Mouse (Mus musculus): Measurements from ENCODE around the gene Mtmr2. TPM values are rescaled to one million over a fixed set of nuclear protein-coding genes. Genes with fewer than 3 reads are reported as not detected.
A peak's percentile ranks its signal among the peaks of the same experiment; 100 is the strongest.

Gene Mtmr2
- total RNA-seq, 2 experiments from 2014 or later: 50.7 to 61.3 TPM

DNA sequence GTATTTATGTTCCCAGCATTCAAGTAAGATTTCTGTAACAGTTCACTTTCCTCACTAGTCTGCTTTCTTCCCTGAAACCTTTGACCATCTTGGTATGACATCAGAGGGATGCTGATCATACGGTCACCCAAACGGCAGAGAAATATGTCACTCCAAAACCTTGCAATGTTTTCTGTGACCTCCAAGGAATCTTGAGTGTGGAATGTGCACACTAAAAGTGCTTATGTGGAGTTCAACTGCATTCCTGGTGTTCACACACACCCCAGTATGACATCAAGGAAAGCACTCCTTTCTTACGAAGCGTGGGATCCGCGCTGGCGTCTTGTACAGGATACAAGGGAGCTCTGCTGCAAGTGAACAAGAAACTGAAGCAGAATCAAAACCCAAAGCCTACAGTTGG is 58.6 kb downstream of the Mtmr2 start:
- DNase-seq (ENCODE audit: low spot score in 2 of 2): no peak

DNA sequence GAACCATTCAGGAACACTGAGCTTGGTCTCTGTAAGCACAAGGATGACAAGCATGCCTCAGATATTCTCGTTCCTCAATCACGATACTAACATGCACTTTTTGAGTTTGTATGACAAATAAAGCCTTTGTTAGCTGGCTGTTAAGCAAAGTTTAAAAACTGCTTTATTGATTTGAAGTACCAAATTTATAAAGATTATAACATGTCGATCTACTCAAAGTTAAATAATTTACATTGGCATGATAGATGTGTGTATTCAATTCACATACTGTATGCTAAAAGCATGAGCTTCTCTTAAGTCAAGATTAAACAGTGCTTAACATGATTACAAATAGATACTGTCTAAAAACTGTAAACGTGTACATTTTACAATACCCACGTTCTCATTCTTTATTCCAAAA is 59.4 kb downstream of the Mtmr2 start:
- DNase-seq (ENCODE audit: low spot score in 2 of 2): no peak

DNA sequence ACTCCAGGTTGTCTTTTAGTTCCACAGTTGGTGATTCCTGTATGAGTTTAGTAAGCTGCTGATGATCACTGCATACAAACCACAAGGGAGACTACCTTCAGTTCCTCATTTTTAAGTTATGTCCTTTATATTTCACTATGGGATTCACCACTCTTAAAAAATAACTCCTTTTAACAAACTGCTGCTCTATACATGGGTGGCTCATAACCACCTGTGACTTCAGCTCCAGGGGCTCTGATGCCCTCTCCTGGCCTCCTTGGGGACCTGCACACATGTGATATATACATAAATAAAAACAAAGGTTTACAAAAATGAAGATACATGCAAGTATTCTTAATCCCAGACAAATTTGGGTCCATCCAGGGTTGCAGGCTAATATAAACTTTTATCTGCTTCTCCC is 61.7 kb downstream of the Mtmr2 start:
- DNase-seq (ENCODE audit: low spot score in 2 of 2): no peak

DNA sequence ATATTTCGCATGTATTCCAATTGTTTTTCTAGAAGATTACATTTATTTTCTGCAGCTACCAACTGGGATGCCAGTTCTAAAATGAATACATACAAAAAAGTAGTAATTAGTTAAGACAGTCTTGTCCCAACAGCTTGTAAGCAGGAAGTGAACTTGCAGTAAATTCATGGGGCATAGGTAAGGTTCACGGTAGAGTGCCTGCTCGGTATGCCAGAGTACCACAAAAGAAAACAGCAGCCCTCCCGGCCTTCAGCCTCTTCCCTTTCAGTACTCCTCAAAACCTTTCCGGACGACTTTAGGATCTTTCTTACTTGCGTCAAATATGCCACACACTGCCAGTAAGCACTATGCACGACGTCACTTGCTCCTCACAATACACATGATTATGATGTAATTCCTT is 70.2 kb downstream of the Mtmr2 start:
- DNase-seq (ENCODE audit: low spot score in 2 of 2): no peak

DNA sequence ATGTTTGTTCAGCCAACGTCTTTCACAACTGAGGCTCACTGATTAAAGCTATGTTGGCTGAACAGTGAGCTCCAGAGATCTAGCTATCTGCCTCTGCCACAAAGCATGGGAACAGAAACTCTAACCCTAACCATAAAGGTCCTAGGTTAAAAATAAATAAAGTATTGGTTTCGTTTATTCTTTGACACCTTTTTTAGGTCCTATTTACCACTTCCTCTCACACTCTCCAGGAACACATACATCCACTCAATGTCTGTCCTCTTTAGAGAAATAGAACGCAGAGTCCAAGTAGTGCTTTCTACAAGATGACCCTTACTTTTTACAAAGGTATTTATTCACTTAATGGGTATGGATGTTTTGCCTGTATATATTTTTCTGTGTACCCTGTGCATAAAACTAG is 72.6 kb downstream of the Mtmr2 start:
- no peak for DNase-seq (ENCODE audit: low spot score in 2 of 2)

DNA sequence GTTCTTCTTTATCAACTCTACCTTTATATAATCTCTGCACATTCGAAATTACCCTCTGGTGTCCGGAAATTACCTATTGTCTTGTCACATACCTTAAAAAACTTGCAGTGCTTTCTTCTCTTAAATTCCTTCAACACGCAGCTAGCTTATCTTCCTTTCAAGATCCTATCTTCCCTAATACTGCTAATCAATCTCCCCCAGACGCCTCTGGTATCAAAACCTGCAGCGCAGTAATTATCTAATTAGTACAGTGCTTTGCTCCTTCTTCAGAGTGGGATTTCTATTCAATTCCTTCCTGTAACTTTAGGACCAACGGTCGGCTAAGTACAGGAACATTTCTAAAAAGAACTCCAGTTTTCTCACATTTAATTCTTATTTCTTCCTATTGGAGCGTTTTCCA is 77.7 kb downstream of the Mtmr2 start:
- DNase-seq (ENCODE audit: low spot score in 2 of 2): no peak

DNA sequence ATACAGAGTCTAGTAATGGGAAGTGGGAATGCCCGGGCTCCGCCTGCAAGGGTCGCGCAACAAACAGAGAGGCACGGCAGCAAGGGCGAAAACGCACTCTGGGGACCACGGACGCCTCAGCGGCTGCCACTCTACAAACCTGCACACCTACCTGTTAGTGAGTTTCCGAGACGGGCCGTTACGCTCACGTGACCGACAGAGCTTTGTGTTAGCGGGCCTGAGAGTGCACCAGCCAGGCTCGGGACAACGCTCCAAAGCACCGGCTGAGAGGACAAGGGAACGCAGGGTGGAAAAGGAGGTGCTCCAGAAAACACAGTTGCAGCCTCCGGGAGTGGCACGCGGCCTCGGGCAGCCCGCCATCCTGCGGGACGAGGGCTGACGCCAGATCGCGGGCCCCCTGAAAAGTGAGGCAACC is 78.2 kb downstream of the Mtmr2 start:
- DNase-seq (ENCODE audit: low spot score in 2 of 2): no peak

DNA sequence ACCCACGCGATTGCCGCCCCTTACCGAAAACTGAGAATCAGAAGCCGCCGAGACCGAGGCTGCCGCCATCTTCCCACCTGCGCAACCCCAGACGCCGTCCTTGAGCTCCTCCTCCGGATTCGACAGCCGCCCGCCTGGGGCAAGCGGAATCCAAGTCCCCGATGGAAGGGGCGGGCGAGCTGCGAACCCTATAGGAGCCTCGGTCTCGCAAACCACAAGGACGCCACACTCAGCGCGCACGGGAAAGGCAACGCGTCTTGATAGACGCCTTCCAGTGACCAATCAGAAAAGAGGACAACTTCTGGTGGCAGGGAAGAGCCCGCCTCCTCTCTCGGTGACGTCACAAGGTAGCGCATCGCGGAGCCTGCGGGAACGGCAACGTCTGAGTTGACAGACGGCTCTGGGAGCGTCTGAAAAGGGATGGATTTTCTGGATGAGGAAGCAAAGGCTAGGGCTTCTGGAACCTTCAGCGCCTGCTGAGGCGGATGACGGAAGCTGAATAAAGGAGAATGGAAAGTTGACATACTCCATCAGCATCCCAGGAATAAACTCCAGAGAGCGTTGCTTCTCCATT is 78.7 kb downstream of the Mtmr2 start, which contains the start of gene Cep57:
Gene Cep57, minus strand, starts transcription at position 276 of the 574 bp plus-strand sequence.
- DNase-seq (ENCODE audit: low spot score in 2 of 2): peak; percentile 96 to 99

DNA sequence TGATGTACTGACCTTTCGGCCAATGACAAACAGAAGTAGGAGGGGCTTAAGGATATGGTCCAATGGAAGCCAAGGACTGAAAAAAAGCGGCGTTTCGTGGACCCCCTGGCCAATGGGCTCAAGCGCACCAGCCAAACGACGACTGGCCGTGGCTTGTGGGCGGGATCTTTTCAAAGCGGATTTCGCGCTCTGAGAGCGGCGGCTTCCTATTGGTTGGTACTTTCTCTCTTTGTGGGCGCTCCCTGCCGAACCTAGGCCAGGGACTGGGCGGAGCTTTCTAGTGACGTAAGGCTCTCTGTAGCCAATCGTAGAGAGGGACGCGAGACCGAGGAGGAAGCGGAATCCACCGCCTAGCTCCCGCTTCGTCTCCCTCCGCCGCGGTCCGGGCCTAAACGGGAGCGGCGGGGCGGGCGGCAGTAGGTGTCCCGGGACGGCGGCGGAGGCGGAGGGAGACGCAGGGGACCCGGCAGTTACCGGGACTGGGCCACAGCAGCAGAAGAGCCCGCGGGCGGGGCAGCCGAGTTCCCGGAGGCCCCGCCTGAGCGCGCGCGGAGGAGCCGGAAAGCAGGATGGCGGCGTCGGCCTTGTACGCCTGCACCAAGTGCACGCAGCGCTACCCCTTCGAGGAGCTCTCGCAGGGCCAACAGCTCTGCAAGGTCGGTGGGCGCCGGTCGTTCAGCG is 79.3 kb downstream of the Mtmr2 start, which contains the start of gene Fam76b:
Gene Fam76b, plus strand, starts transcription at position 311 of the 681 bp plus-strand sequence.
- DNase-seq (ENCODE audit: low spot score in 2 of 2): peak; percentile 100

DNA sequence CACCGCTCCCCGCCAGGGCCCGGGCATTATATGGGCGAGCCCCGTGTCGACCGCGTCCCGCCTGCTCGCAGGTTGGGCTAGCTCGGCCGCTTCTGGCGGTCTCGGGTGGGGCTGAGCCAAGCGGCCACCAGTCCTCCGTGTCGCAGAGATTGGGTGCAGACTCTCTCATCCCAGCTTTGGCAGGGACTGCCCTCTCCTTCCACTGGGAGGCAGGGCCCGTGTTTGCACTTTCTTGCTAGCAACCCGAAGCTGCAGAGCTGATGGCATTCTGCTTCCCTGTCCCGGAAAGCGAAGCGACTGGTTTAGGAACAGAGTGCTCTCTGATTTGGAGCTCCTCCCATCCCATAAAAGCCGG is 79.9 kb downstream of the Mtmr2 start:
- DNase-seq (ENCODE audit: low spot score in 2 of 2): no peak

DNA sequence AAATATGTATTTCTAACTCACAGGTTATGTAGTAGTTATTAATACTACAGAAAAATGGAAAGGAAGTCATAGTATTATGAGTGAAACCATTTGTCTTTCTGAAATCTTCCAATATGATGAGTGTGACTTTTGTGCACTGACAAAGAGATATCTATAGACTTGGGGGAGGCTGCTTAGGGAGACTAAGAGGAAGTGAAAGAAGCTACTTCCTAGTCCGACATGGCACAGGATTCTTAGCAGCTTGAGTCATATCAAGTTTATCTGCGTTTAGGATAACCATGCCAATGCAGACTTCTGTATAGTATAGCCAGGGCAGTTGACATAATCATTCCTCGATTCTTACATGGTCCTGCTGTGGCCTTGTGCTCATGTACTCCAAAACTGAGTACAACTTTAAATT is 87.0 kb downstream of the Mtmr2 start:
- DNase-seq (ENCODE audit: low spot score in 2 of 2): no peak

DNA sequence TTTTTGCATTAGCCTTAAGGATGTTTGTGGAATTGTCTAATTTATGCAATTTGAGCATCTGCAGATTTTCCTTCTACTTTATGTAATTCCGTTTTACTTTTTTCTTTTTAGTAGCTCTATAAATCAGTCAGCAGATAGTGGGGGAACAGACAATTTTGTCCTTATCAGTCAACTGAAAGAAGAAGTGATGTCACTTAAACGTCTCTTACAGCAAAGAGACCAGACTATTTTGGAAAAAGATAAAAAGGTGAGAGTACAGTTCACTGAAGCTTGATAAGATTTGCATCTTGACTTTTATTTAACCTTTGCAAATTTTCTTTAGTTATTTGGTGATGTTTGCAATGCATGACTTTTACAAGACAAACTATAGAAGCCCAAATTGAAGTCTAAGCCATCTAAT is 88.5 kb downstream of the Mtmr2 start:
- no peak for DNase-seq (ENCODE audit: low spot score in 2 of 2)

DNA sequence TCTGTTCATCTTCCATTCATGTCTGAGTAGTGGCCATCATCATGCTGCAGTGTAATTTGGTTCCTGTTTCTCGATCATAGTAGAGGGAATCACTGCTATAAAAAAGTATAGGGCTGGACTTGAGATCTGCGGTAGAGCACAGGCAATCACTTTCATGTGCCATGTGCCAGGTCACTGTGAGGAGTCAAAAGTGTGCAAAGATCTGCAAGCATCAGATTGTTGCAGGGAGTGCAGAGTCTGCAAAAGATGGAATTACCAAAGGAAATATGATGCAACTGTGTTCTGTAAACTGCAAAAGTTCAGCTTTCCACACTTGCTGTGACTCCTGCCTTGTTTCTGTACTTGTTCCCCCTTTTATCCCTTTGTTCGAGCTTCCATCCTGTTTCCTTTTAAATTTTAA is 99.4 kb downstream of the Mtmr2 start:
- no peak for DNase-seq (ENCODE audit: low spot score in 2 of 2)

DNA sequence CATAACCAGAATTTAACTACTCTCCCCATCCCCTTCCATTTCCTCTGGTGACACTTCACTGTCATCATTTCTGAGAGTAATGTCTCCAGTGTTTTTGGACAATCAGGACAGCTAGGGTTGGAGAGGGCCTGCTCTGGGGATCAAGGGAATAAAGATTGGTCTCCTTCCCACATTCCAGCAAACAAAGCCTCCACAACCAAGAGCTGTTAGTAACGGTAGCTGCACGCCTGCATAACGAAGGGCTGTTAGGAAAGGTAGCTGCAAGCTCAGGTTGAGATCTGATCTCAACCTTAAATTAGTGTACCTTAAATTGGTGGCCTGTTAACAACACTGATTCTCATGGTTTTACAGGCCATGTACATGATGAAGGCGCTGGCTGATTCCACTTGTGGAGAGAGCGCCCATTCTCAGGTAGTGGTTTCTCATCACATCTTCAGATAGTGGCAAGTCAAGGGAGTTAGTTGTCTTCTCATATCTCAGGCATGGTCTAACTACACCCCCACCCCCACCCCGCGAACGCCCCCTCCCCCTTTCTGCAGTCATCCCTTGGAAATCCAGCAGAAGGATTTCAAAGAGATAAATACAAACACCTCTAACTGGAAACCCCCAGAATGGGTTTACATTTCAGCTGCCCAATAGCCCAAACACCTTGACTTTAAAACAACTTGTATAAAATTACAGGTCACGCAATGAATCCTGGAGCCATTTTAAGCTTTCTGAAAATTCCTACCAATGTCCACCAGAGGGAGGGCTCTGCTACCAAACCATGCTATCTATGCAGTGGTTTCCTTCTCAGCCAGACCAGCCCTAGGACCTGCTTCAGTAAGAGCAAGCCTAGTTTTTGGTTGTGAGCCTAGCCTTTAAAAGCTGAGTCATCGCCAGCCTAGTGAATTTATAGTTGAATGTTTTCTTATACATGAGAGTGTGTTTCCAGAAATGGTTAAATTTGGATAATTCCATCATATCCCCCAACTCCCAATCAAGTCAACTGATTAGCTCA is 100.6 kb downstream of the Mtmr2 start:
- peak; percentile 9 to 47 for DNase-seq (ENCODE audit: low spot score in 2 of 2)

DNA sequence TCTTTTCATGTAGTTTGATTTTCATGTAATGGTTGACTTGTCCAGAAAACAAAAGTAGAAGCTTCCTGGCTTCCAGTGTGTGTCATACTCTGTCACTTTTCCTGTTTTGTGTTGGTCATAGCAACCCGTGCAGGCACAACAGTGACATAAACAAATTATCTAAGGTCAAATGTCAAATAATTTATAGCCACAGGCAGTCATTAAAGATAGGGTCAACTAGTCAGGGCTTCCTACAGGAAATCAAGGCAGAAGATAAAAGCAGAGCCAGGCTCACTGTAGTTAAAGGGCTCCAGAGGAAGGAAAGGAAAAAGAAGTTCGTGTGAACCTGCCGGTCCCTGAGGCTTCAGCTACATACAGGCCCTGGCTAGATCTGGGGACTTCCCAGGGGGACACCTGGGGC is 105.7 kb downstream of the Mtmr2 start:
- DNase-seq (ENCODE audit: low spot score in 2 of 2): no peak

Other genes starting within 250 kb of the Mtmr2 start
- 10 to 100 TPM; 17.7 to 18.9 TPM for gene Cep57, start 78.7 kb downstream of the Mtmr2 start, total RNA-seq (2021)
- 10 to 100 TPM; 17.8 to 18.1 TPM for gene Fam76b, start 79.3 kb downstream of the Mtmr2 start, total RNA-seq (2021)